Mouse (Mus musculus): ENCODE measurements around the gene Ss18l1.

The Ss18l1 gene

DNA sequence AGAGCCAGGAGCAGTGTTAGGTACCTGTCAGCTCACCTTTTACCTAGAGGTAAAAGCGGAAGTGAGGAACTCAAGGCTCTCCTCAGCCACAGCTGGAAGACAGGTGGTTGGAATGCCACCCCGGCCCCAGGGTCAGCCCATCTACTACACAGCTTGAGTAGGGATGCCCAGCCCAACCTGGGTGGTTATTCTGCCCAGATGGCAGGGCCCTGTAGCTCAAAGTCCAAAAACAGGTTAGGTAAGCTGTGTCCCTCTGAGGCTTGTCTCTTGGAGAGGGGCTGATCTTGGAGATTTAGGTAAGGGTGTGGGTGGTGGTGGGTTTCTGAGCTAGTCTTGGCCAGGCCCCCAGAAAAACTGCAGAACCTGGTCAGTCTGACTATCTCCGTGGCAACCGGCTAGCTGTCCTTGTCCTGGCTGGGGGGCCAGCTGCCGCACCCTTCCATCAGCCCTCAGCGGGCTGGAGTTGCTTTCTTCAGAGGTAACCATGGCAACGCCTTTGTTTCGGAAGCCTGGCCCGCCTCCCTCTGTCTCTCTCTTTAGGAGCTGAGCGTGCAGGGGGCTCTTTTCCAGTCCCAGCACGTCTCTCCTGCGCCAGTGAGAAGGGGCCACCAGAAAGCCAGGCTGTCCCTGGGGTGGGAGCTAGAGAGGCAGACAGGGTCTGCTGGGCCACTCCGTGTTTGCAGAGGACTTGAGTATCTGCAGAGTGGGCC lies 75.3 kb downstream of the Ss18l1 start:
- DNase-seq (ENCODE audit: low read depth in 1 of 2, low spot score in 2 of 2) = no peak

DNA sequence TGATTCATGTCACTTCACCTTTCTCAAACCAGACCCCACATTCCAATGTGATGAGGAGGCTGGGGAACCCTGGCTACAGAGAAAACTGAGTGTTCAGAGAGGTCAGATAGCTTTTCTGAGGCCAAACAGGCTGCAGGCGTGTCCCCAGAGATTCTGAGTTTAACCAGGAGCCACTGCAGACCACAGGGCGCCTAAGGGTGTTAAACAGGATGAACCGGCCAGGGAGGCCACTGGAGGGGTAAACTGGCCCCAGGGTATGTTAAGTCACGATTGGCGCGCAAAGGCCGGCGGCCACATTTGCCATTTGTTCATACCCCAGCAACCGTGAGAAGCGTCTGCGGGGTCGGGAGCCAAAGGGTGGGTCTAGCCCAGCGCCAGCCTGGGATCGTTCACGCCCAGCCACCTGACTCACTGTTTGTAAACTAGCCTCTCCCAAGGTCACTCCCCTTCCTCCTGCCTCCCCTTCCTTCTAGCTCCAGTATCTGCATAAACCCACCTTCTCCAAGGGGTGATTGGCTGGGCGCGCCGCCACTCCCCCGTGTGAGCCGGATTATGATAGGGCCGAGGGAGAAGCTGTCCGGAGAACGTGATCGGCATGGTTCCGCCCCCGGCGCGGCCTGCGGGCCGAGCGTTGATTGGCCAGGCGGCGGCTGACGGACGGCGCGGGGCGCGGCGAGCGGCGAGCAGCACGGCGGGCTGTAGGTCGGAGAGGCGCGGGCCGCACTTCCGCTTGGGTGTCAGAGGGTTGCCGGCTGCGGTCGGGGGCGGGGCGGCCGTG lies 76.5 kb downstream of the Ss18l1 start, which contains the start of gene Osbpl2:
Osbpl2 (plus strand) TSS at position 646 of the 778 bp plus-strand sequence.
- peak; percentile 98 to 99 for DNase-seq (ENCODE audit: low read depth in 1 of 2, low spot score in 2 of 2)
